Mouse (Mus musculus) small intestine, adult 2 months (tissue): ENCODE measurements around the gene Atp13a3.

ENCODE experiments used
- CTCF ChIP-seq: fragments of 200-500 bp; IDR thresholded peaks from 2 replicates; pipeline ENCODE4 v1.5.1; 2012; ENCODE audit warnings: low read depth, mild to moderate bottlenecking, control low read depth, inconsistent platforms, low read length, moderate library complexity, mixed read lengths; ENCODE audit not compliant: insufficient replicate concordance, insufficient read length; ENCODE audit errors: extremely low read depth
- POLR2A ChIP-seq: fragments of 200-500 bp; IDR thresholded peaks from 2 replicates; pipeline ENCODE4 v1.6.1; 2012; ENCODE audit warnings: low read depth, mild to moderate bottlenecking, control low read depth, inconsistent platforms, low read length, moderate library complexity

- TF ChIP-seq CTCF: no peak
- no peak for TF ChIP-seq POLR2A
These were observed 24.8 kb upstream of the Atp13a3 start for GRCm38 (mm10) chr16:30430512-30431088.
